In the genomic region with DNA sequence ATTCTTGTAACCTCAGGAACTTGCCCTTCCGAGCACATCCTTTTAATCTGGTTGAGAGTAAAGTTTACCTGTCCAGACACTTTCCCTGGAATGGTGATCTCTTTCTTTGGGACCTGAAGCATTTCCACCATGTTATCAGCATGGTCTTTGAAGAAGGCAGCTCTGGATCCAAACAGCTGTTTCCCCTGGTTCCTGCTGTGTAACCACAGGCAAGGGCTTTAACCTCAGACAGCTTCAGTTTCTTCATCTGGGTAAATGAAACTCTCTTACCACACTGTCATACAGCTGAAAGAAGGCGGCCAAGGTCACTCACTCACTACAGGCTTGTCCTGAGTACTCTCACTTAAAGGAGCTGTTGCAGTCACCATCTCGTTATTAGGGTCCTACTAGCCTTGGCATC, we compare ENCODE assay signal across 26 mouse cellular contexts. TPM values are rescaled to one million over a fixed set of nuclear protein-coding genes. Genes with fewer than 3 reads are reported as not detected.
A peak's percentile ranks its signal among the peaks of the same experiment; 100 is the strongest.
DNase-seq lines count a peak whose midpoint lies in the region; ATAC-seq and TF ChIP-seq lines count a peak whose summit lies in the region.
"Had no signal": no experiment of that assay in that cellular context is flagged by ENCODE, and none has a peak within 500 bp of the region (broad histone marks: within the 10 kb centered on the region; RNA-seq: fewer than 3 reads in every experiment).

No protein-coding gene starts in this region.

- no peak for DNase-seq in liver, embryonic 11.5 days (ENCODE audit: low spot score)
- no peak for DNase-seq in heart, adult 8-10 months (ENCODE audit: low spot score)
- DNase-seq in right cerebral cortex, postnatal 10 days (ENCODE audit: low spot score in 2 of 2), result no peak
- no peak for DNase-seq in heart, adult 2 months
- DNase-seq: adrenal gland, adult 8-10 months; cerebellum, adult 11-12 months; cerebellum, adult 8-10 months; cerebellum, postnatal 10 days; cerebellum, postnatal 36 days; gastrocnemius, postnatal 10 days; gastrocnemius, postnatal 36 days; heart, adult 11 months; heart, postnatal 14 days had no signal

- no peak for TF ChIP-seq CTCF in bone marrow, adult 2 months (IDR thresholded peaks at IDR 0.05; ENCODE audit: control insufficient read depth, insufficient read depth, low read length)
- TF ChIP-seq CTCF in heart, adult 2 months (IDR thresholded peaks at IDR 0.05), result no peak

- no peak overlapping the region for H3K4me3 ChIP-seq in liver, embryonic 16.5 days (ENCODE audit: low read depth, low read length)
- H3K4me3 ChIP-seq in liver, embryonic 11.5 days (ENCODE audit: low read depth, low read length), result no peak overlapping the region
- H3K4me3 ChIP-seq in bone marrow, adult 2 months (replicated peaks; ENCODE audit: control insufficient read depth, low read depth, low read length), result no peak overlapping the region
- peak overlapping the region; percentile 43 for H3K4me3 ChIP-seq in megakaryocyte, embryonic 14.5 days (replicated peaks)
- H3K4me3 ChIP-seq in heart, adult 2 months, result no peak overlapping the region
- H3K4me3 ChIP-seq: forebrain, embryonic 10.5 days; forebrain, embryonic 13.5 days; heart, embryonic 10.5 days; heart, embryonic 13.5 days had no signal

- TF ChIP-seq POLR2A in bone marrow, adult 2 months (IDR thresholded peaks at IDR 0.05; ENCODE audit: borderline replicate concordance, control insufficient read depth, low read depth, low read length), result no peak
- no peak for TF ChIP-seq POLR2A in heart, adult 2 months (IDR thresholded peaks at IDR 0.05; ENCODE audit: insufficient read depth, low read depth, low read length)

- H3K4me2 ChIP-seq in liver, embryonic 16.5 days (ENCODE audit: low read depth, low read length), result no peak overlapping the region
- H3K4me2 ChIP-seq in liver, embryonic 11.5 days, result no peak overlapping the region
- H3K4me2 ChIP-seq: forebrain, embryonic 13.5 days; heart, embryonic 13.5 days; hindbrain, embryonic 14.5 days had no signal

- ATAC-seq in liver, embryonic 16.5 days (ENCODE audit: low read depth), result no peak
- no peak for ATAC-seq in liver, embryonic 11.5 days (replicated peaks; ENCODE audit: low FRiP score)
- ATAC-seq in granulocyte monocyte progenitor cell, adult 5-6 weeks (replicated peaks; ENCODE audit: poor library complexity, severe bottlenecking), result peak; percentile 88
- ATAC-seq: activated CD4-positive, CD25-positive, alpha-beta regulatory T cell, adult 4 months; forebrain, embryonic 13.5 days; forebrain, embryonic 16.5 days; hindbrain, postnatal 0 days; inflammation-experienced regulatory T-cells, adult 6 months had no signal

- H3K27me3 ChIP-seq in liver, embryonic 16.5 days (ENCODE audit: control insufficient read depth, insufficient read depth, low read depth, low read length), result no peaks in the 10 kb centered on the region
- no peaks in the 10 kb centered on the region for H3K27me3 ChIP-seq in liver, embryonic 11.5 days (replicated peaks; ENCODE audit: control insufficient read depth, insufficient read depth, low read length)
- H3K27me3 ChIP-seq in megakaryocyte, embryonic 14.5 days (replicated peaks), result peaks cover 7% of the 10 kb centered on the region
- H3K27me3 ChIP-seq in heart, adult 2 months (ENCODE audit: control insufficient read depth, insufficient read depth, low read length), result no peaks in the 10 kb centered on the region
- H3K27me3 ChIP-seq: forebrain, embryonic 13.5 days; heart, embryonic 13.5 days had no signal

- WGBS in liver, embryonic 16.5 days (ENCODE audit: insufficient replicate concordance), result 27% methylated on average over 3 of the region's 3 CpGs
- 46% methylated on average over 3 of the region's 3 CpGs for WGBS in liver, embryonic 11.5 days
- 14% methylated on average over 3 of the region's 3 CpGs for WGBS in bone marrow, adult 2 months
- WGBS in heart, adult 2 months, result 87% methylated on average over 3 of the region's 3 CpGs

- H3K9me3 ChIP-seq in liver, embryonic 16.5 days (replicated peaks; ENCODE audit: control insufficient read depth, low read length), result no peaks in the 10 kb centered on the region
- no peaks in the 10 kb centered on the region for H3K9me3 ChIP-seq in liver, embryonic 11.5 days (ENCODE audit: control insufficient read depth, low read length)
- no peaks in the 10 kb centered on the region for H3K9me3 ChIP-seq in megakaryocyte, embryonic 14.5 days
- H3K9me3 ChIP-seq: forebrain, embryonic 10.5 days; forebrain, embryonic 13.5 days; heart, embryonic 10.5 days; heart, embryonic 13.5 days had no signal

- H3K4me1 ChIP-seq in liver, embryonic 16.5 days (ENCODE audit: control insufficient read depth, low read depth, low read length), result no peaks in the 10 kb centered on the region
- peaks cover under 1% of the 10 kb centered on the region; the same call in 1 of the 2 replicates for H3K4me1 ChIP-seq in liver, embryonic 11.5 days (replicated peaks; ENCODE audit: control insufficient read depth, insufficient read depth, low read length)
- peaks cover 9% of the 10 kb centered on the region for H3K4me1 ChIP-seq in bone marrow, adult 2 months (ENCODE audit: control insufficient read depth, insufficient read depth, low read length)
- peaks cover 48% of the 10 kb centered on the region for H3K4me1 ChIP-seq in megakaryocyte, embryonic 14.5 days
- no peaks in the 10 kb centered on the region for H3K4me1 ChIP-seq in heart, adult 2 months (ENCODE audit: control insufficient read depth, insufficient read depth, low read length)
- H3K4me1 ChIP-seq: heart, embryonic 10.5 days; heart, embryonic 13.5 days had no signal

- H3K79me2 ChIP-seq in heart, adult 2 months (replicated peaks; ENCODE audit: control insufficient read depth, insufficient read depth, low read length), result no peaks in the 10 kb centered on the region

- H3K9ac ChIP-seq in liver, embryonic 16.5 days (ENCODE audit: low read depth, low read length), result no peak overlapping the region
- H3K9ac ChIP-seq in liver, embryonic 11.5 days (ENCODE audit: low read depth, low read length), result no peak overlapping the region
- H3K9ac ChIP-seq in heart, adult 2 months (ENCODE audit: low read depth, low read length), result no peak overlapping the region
- H3K9ac ChIP-seq: forebrain, embryonic 13.5 days; heart, embryonic 13.5 days; hindbrain, embryonic 14.5 days had no signal

- TF ChIP-seq EP300 in heart, adult 2 months (IDR thresholded peaks at IDR 0.05; ENCODE audit: insufficient read depth, low read depth, low read length), result no peak

- intact Hi-C loops in heart, adult 2 months (cut with DNase I), result no loop called here

- 0 out of 2 replicates have a peak overlapping the region, but pooled peaks have one; percentile 27 for H3K27ac ChIP-seq in liver, embryonic 16.5 days (ENCODE audit: low read length)
- H3K27ac ChIP-seq in liver, embryonic 11.5 days (ENCODE audit: low read depth, low read length), result no peak overlapping the region
- peak overlapping the region; percentile 47; the same call in 1 of the 2 replicates for H3K27ac ChIP-seq in bone marrow, adult 2 months (ENCODE audit: control insufficient read depth, insufficient read depth, low read depth, low read length, poor library complexity)
- no peak overlapping the region for H3K27ac ChIP-seq in heart, adult 2 months
- H3K27ac ChIP-seq: forebrain, embryonic 10.5 days; forebrain, embryonic 13.5 days; heart, embryonic 10.5 days; heart, embryonic 13.5 days; hindbrain, embryonic 14.5 days; hindbrain, postnatal 0 days had no signal

- no peaks in the 10 kb centered on the region for H3K36me3 ChIP-seq in liver, embryonic 16.5 days (ENCODE audit: control insufficient read depth, insufficient read depth)
- no peaks in the 10 kb centered on the region for H3K36me3 ChIP-seq in liver, embryonic 11.5 days (ENCODE audit: control insufficient read depth, insufficient read depth, low read length)
- no peaks in the 10 kb centered on the region for H3K36me3 ChIP-seq in megakaryocyte, embryonic 14.5 days (replicated peaks; ENCODE audit: low read length)
- no peaks in the 10 kb centered on the region for H3K36me3 ChIP-seq in heart, adult 2 months (ENCODE audit: control insufficient read depth, insufficient read depth, low read length)
- H3K36me3 ChIP-seq: forebrain, embryonic 10.5 days; heart, embryonic 10.5 days; heart, embryonic 13.5 days had no signal

RNA-seq across cellular contexts. Expression of gene Tbc1d8, which starts 8.8 kb away (rescaled TPM):
- polyA plus RNA-seq in liver, embryonic 16.5 days (2015; fragmentation: Nextera tagmentation; extraction: Ambion mirVana), result 6.2 and 7.2 TPM in 2 replicates
- 6.7 and 9.3 TPM in 2 replicates for polyA plus RNA-seq in liver, embryonic 11.5 days (2014; fragmentation: Nextera tagmentation; extraction: Ambion mirVana)
- 31.6 and 151 TPM in 2 replicates for polyA plus RNA-seq in bone marrow, adult 2 months (2011; ENCODE audit: insufficient read depth, insufficient read length, low replicate concordance, missing spikeins)
- 14.2 and 44.5 TPM in 2 replicates for total RNA-seq in granulocyte monocyte progenitor cell, adult 5-6 weeks (2014; fragmentation: Nextera tagmentation)
- total RNA-seq in granulocyte monocyte progenitor cell, adult 5-6 weeks (2017), result 9.7 and 13.8 TPM in 2 replicates
- polyA plus RNA-seq in megakaryocyte, embryonic 14.5 days (2012; ENCODE audit: insufficient read depth, low replicate concordance), result 1.7 and 6.4 TPM in 2 replicates
- total RNA-seq in heart, adult 8-10 months (2022), result 1 to 10 TPM; 5.6 to 8.9 (median 5.8) TPM
- total RNA-seq in heart, adult 2 months (2021), result 1 to 10 TPM; 5.2 to 6.1 TPM
- 6.3 and 8.3 TPM in 2 replicates for polyA plus RNA-seq in heart, adult 2 months (2012; rRNA removed)

RNA-seq across cellular contexts. Expression of gene Cnot11, which starts 47.4 kb away (rescaled TPM):
- polyA plus RNA-seq in liver, embryonic 16.5 days (2015; fragmentation: Nextera tagmentation; extraction: Ambion mirVana), result 4.5 and 5.6 TPM in 2 replicates
- polyA plus RNA-seq in liver, embryonic 11.5 days (2014; fragmentation: Nextera tagmentation; extraction: Ambion mirVana), result 24.3 and 26.3 TPM in 2 replicates
- polyA plus RNA-seq in bone marrow, adult 2 months (2011; ENCODE audit: insufficient read depth, insufficient read length, low replicate concordance, missing spikeins), result 17.5 and 18.8 TPM in 2 replicates
- 16.3 and 28.7 TPM in 2 replicates for total RNA-seq in granulocyte monocyte progenitor cell, adult 5-6 weeks (2014; fragmentation: Nextera tagmentation)
- total RNA-seq in granulocyte monocyte progenitor cell, adult 5-6 weeks (2017), result 25.9 and 28.3 TPM in 2 replicates
- 29.4 and 46.8 TPM in 2 replicates for polyA plus RNA-seq in megakaryocyte, embryonic 14.5 days (2012; ENCODE audit: insufficient read depth, low replicate concordance)
- total RNA-seq in heart, adult 8-10 months (2022), result 10 to 100 TPM; 13.3 to 15.1 (median 14.3) TPM
- 10 to 100 TPM; 13.2 to 15.6 TPM for total RNA-seq in heart, adult 2 months (2021)
- 9.8 and 11.9 TPM in 2 replicates for polyA plus RNA-seq in heart, adult 2 months (2012; rRNA removed)

Comparison
In these comparisons a context has a peak if more than half of its experiments do, and no peak if none do; other contexts are left out.
1. H3K27ac ChIP-seq: peak in liver, embryonic 16.5 days (single experiment) and bone marrow, adult 2 months (single experiment); none in liver, embryonic 11.5 days (single experiment) and heart, adult 2 months (single experiment).